Mouse (Mus musculus): Measurements from ENCODE around the gene Otub1.

DNA sequence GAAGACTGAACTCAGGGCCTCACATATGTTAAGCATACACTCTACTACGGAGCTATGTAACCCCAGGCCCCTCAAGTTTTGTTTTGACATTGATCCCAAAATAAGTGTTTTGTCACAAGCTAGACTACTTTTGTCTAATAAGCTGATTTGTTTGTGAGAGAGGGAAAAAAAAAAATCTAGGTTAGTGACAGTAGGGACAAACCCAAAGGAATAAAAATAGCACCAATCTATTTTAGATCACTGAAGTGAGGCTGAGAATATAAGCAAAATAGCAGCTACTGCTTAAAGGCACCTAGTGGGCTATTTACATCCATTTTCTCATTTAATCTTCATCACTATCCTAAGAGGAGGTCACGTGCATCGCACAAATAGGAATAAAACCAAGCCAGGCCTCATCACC, 33.5 kb upstream of the Otub1 start:
- no peak for TF ChIP-seq CTCF (IDR thresholded peaks at IDR 0.05; ENCODE audit: low read depth)
- TF ChIP-seq EP300 (IDR thresholded peaks at IDR 0.05; ENCODE audit: low read depth): no peak

All from liver, embryonic 14.5 days (tissue).